Mouse (Mus musculus): ENCODE measurements around the gene Odf3l1.

GRCm38 (mm10) chr9:56860035-56860434 lies 4.4 kb downstream of the Odf3l1 start:
- TF ChIP-seq CTCF (IDR thresholded peaks at IDR 0.05; ENCODE audit: insufficient read depth, low read length) (no peak), POLR2A (IDR thresholded peaks at IDR 0.05; ENCODE audit: borderline replicate concordance, extremely low read depth, low read depth, low read length) (no peak)
